Mouse (Mus musculus) liver, embryonic 11.5 days (tissue): Measurements from ENCODE around the gene Retn. TPM values are rescaled to one million over a fixed set of nuclear protein-coding genes. Genes with fewer than 3 reads are reported as not detected.

Experiments used
- ATAC-seq: fragments of 200-750 bp; cut with Nextera tagmentation; replicated peaks from 2 replicates; pipeline ENCODE4 v1.8.0; 2017; ENCODE audit warnings: moderate number of reproducible peaks, mild to moderate bottlenecking, moderate TSS enrichment, moderate library complexity; ENCODE audit not compliant: low FRiP score
- DNase-seq: peaks from one replicate; pipeline ENCODE4 v3.0.0-alpha.2; 2017; ENCODE audit warnings: low spot score
- H3K27ac ChIP-seq: fragments of 300-500 bp; sonication (generic); 2 replicates; pipeline ENCODE4 v1.5.1; 2014; ENCODE audit warnings: mild to moderate bottlenecking, low read depth, low read length, control low read depth
- H3K27me3 ChIP-seq: fragments of 300-500 bp; sonication (generic); replicated peaks from 2 replicates; pipeline ENCODE4 v1.6.1; 2014; ENCODE audit warnings: low read length, mixed read lengths; ENCODE audit not compliant: control insufficient read depth, insufficient read depth
- H3K36me3 ChIP-seq: fragments of 300-500 bp; sonication (generic); 2 replicates; pipeline ENCODE4 v1.6.1; 2014; ENCODE audit warnings: mild to moderate bottlenecking, low read length, moderate library complexity, mixed read lengths; ENCODE audit not compliant: control insufficient read depth, insufficient read depth
- H3K4me1 ChIP-seq: fragments of 300-500 bp; sonication (generic); replicated peaks from 2 replicates; pipeline ENCODE4 v1.6.1; 2014; ENCODE audit warnings: low read length, mixed read lengths; ENCODE audit not compliant: control insufficient read depth, insufficient read depth
- H3K4me2 ChIP-seq: fragments of 300-500 bp; sonication (generic); 2 replicates; pipeline ENCODE4 v1.6.1; 2014; ENCODE audit warnings: mild to moderate bottlenecking, control low read depth, moderate library complexity
- H3K4me3 ChIP-seq: fragments of 300-500 bp; sonication (generic); 2 replicates; pipeline ENCODE4 v1.5.1; 2014; ENCODE audit warnings: low read depth, low read length, control low read depth
- H3K9ac ChIP-seq: fragments of 300-500 bp; sonication (generic); 2 replicates; pipeline ENCODE4 v1.6.1; 2014; ENCODE audit warnings: low read depth, low read length, control low read depth
- H3K9me3 ChIP-seq: fragments of 300-500 bp; sonication (generic); 2 replicates; pipeline ENCODE4 v1.6.1; 2016; ENCODE audit warnings: low read length, inconsistent platforms, mixed read lengths; ENCODE audit not compliant: control insufficient read depth
- WGBS: fragments of 180-500 bp; shearing (Covaris S2); extraction: QIAGEN DNeasy Blood & Tissue Kit; methylation state at CpG from one replicate; pipeline ENCODE4 v1.1.7; 2014; 5-methylcytosine and 5-hydroxymethylcytosine counted together
- polyA plus RNA-seq: library from polyadenylated mRNA; unstranded; fragments of >200 nt; fragmentation: Nextera tagmentation; extraction: Ambion mirVana; gene quantifications from 2 replicates; pipeline ENCODE4 v1.2.1, GENCODE M21; 2014

Retn gene
- polyA plus RNA-seq, 1 experiment from 2014 or later: 0.40 TPM

GRCm38 (mm10) chr8:3683408-3684176 is 28.0 kb downstream of the Retn start:
- DNase-seq (no peak), ATAC-seq (no peak)
- no peaks in the 10 kb centered on the region for H3K9me3 ChIP-seq
- no peak overlapping the region for H3K4me3 ChIP-seq
- no peak overlapping the region for H3K27ac ChIP-seq
- no peaks in the 10 kb centered on the region for H3K27me3 ChIP-seq
- no peaks in the 10 kb centered on the region for H3K4me1 ChIP-seq
- H3K9ac ChIP-seq: no peak overlapping the region
- H3K36me3 ChIP-seq: peaks cover 21% of the 10 kb centered on the region
- no peak overlapping the region for H3K4me2 ChIP-seq
- WGBS: 71% methylated on average over 6 of the region's 6 CpGs

GRCm38 (mm10) chr8:3684530-3684929 is 29.0 kb downstream of the Retn start:
- H3K27me3 ChIP-seq: no peaks in the 10 kb centered on the region; the same call in 1 of the 2 replicates
- H3K9me3 ChIP-seq: no peaks in the 10 kb centered on the region
- ATAC-seq (no peak; the same call in 1 of the 2 replicates), DNase-seq (no peak)
- no peak overlapping the region for H3K9ac ChIP-seq
- no peak overlapping the region for H3K4me2 ChIP-seq
- no peak overlapping the region for H3K27ac ChIP-seq
- no peaks in the 10 kb centered on the region for H3K4me1 ChIP-seq
- peaks cover 11% of the 10 kb centered on the region for H3K36me3 ChIP-seq
- H3K4me3 ChIP-seq: no peak overlapping the region

DNA sequence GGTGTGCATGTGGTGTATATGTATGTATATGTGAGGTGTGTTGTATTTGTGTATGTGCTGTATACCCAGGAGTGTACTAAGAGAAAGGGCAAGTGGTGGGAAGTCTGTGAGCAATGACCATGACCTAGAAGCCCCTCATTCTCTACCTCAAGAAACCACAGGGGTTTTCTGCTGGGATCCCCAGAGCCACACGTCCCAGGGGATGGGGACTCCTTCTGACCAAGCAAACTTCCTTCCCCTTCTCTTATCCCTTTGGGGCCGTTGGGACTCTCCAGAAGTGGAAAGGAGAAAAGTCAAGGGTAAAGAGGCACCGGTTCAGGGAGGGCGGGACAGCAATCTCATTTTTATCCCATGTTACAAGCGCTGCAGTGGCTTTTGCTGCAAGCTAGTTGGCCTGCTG is 29.9 kb downstream of the Retn start:
- no peak overlapping the region for H3K4me2 ChIP-seq
- H3K27me3 ChIP-seq: no peaks in the 10 kb centered on the region; the same call in 1 of the 2 replicates
- no peak overlapping the region for H3K4me3 ChIP-seq
- H3K4me1 ChIP-seq: no peaks in the 10 kb centered on the region
- ATAC-seq (no peak), DNase-seq (no peak)
- peaks cover 8% of the 10 kb centered on the region for H3K36me3 ChIP-seq
- no peaks in the 10 kb centered on the region for H3K9me3 ChIP-seq
- H3K9ac ChIP-seq: no peak overlapping the region
- no peak overlapping the region for H3K27ac ChIP-seq
- WGBS: 61% methylated on average over 5 of the region's 5 CpGs

DNA sequence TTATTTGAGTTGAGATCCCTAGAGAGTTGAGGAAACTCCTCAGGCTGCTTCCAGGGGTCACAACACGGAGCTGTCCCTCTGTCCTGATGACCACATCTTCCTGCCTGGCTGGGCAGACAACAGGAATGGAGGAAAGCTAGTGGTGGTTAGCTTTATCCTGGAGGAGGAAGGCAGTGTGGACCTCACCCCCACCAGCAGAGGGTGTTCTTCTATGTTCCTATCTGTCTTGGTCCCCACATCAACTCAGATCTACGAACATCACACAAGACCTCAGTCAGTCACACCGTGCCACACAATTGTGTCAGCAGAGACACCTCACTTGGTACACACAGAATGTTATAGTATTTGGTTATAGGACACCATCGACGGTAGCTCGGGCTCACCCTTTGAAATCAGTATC is 32.0 kb downstream of the Retn start:
- no peak for ATAC-seq
- 63% methylated on average over 6 of the region's 6 CpGs for WGBS

DNA sequence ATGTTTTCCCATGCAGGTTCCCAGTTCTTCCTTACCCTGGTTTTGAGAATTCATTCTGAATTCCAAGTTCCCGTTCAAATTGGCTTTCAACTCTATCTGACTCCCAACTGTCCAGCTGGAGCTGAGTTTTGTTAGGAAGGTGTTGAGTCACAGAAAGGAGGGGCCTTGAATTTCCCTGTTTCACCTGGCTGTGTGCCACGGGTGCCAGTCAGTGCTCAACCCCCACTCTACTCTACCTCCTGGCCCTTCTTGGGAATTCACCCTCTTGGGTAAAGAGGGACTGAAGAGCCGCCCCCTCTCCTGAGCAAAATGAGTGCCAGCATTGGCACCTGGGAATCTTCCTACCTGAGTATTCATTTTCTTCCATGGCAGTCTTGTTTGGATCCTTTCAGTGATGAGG is 35.2 kb downstream of the Retn start:
- 60% methylated on average over 3 of the region's 3 CpGs for WGBS
- H3K9ac ChIP-seq: no peak overlapping the region
- no peaks in the 10 kb centered on the region for H3K36me3 ChIP-seq
- H3K27ac ChIP-seq: no peak overlapping the region
- H3K27me3 ChIP-seq: no peaks in the 10 kb centered on the region; the same call in 1 of the 2 replicates
- H3K4me2 ChIP-seq: no peak overlapping the region
- no peaks in the 10 kb centered on the region for H3K9me3 ChIP-seq
- H3K4me1 ChIP-seq: no peaks in the 10 kb centered on the region
- DNase-seq (no peak), ATAC-seq (no peak)
- H3K4me3 ChIP-seq: no peak overlapping the region

More for the DNA sequence above, 32.0 kb downstream of the Retn start:
- H3K27me3 ChIP-seq: no peaks in the 10 kb centered on the region; the same call in 1 of the 2 replicates
- DNase-seq: no peak
- no peaks in the 10 kb centered on the region for H3K9me3 ChIP-seq
- H3K27ac ChIP-seq: no peak overlapping the region
- H3K36me3 ChIP-seq: no peaks in the 10 kb centered on the region; the same call in 1 of the 2 replicates
- no peak overlapping the region for H3K4me3 ChIP-seq
- no peaks in the 10 kb centered on the region for H3K4me1 ChIP-seq
- H3K4me2 ChIP-seq: no peak overlapping the region
- no peak overlapping the region for H3K9ac ChIP-seq

GRCm38 (mm10) chr8:3694121-3694520 is 38.6 kb downstream of the Retn start, which contains the start of gene Fcer2a:
Gene Fcer2a (minus strand): TSS chr8:3694175.
- WGBS: 68% methylated on average over 3 of the region's 3 CpGs
- ATAC-seq: no peak
- Histone ChIP-seq H3K4me1 (no peaks in the 10 kb centered on the region), H3K36me3 (no peaks in the 10 kb centered on the region), H3K4me2 (no peak within 1 kb of the TSS), H3K9ac (no peak within 1 kb of the TSS), H3K9me3 (no peaks in the 10 kb centered on the region), H3K27ac (no peak within 1 kb of the TSS), H3K27me3 (no peaks in the 10 kb centered on the region; the same call in 1 of the 2 replicates), H3K4me3 (no peak within 1 kb of the TSS)
- no peak for DNase-seq

DNA sequence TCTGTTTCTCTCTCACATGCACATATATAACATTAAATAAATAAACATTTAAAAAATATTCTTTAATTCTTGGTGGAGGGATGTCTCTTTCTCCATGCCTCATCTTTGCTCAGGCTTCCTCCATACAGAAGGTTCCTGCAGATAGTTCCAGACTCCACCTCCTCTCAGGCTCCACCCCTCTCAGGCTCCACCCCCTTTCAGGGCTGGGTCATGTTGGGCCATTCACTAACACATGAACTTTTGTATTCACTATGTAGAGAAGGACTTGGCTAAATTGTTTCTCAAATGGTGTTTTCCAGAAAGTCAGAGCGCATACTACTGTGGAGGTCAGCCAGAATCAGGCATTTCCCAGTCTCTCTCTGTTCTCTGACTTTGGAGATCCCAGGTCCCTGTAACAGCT is 45.9 kb downstream of the Retn start:
- WGBS: 97% methylated on average over 1 of the region's 1 CpGs
- ATAC-seq (peak; percentile 67), DNase-seq (no peak)
- no peaks in the 10 kb centered on the region for H3K9me3 ChIP-seq
- H3K27ac ChIP-seq: no peak overlapping the region
- no peaks in the 10 kb centered on the region for H3K27me3 ChIP-seq
- H3K36me3 ChIP-seq: no peaks in the 10 kb centered on the region
- H3K4me3 ChIP-seq: no peak overlapping the region
- H3K4me1 ChIP-seq: no peaks in the 10 kb centered on the region
- no peak overlapping the region for H3K4me2 ChIP-seq
- no peak overlapping the region for H3K9ac ChIP-seq

DNA sequence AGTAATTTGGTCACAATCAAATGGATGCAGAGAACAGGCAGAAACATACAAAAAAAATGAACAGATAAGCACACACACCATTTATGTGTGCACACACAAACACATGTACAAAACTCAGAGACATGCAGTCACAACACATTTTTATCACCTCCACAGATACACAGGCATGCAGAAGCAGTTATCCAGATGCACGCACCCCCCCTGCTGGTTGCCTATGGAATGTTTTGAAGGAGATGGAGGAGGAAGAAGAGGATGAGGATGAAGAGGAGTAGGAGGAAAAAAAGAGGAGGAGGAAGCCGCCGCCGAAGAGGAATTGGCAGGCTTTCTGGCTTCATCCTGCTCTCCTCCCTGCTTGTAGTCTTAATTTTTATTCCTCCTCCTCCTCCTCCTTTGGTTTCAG is 50.1 kb downstream of the Retn start:
- no peak overlapping the region for H3K4me2 ChIP-seq
- H3K9ac ChIP-seq: no peak overlapping the region
- peaks cover 5% of the 10 kb centered on the region; the same call in 1 of the 2 replicates for H3K4me1 ChIP-seq
- WGBS: 47% methylated on average over 4 of the region's 4 CpGs
- ATAC-seq (no peak; the same call in 1 of the 2 replicates), DNase-seq (no peak)
- no peaks in the 10 kb centered on the region for H3K9me3 ChIP-seq
- no peaks in the 10 kb centered on the region for H3K27me3 ChIP-seq
- no peak overlapping the region for H3K27ac ChIP-seq
- no peaks in the 10 kb centered on the region for H3K36me3 ChIP-seq
- H3K4me3 ChIP-seq: no peak overlapping the region

DNA sequence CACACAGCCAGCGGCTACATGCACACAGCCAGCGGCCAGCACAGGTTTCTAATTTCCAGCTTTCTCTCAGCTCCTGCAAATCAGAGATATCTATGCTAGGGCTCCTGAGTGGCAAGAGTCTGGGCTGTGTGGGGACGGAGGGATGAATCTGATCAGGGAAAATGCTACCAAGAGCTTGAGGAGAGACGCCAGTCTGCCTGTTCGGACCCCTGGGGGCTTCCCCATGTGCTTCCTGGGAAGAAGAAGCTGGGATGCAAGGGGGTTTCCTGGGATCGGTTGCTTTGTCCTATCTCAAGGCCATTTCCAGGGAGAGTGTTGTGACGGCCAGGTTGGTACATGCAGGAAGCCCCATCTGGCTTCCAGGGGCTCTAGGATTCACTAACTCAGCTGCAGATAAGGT is 52.0 kb downstream of the Retn start:
- H3K4me3 ChIP-seq: no peak overlapping the region
- peaks cover 5% of the 10 kb centered on the region; the same call in 1 of the 2 replicates for H3K4me1 ChIP-seq
- no peaks in the 10 kb centered on the region for H3K9me3 ChIP-seq
- H3K27me3 ChIP-seq: no peaks in the 10 kb centered on the region
- ATAC-seq: no peak
- no peak overlapping the region for H3K9ac ChIP-seq
- DNase-seq: no peak
- no peak overlapping the region for H3K4me2 ChIP-seq
- H3K36me3 ChIP-seq: no peaks in the 10 kb centered on the region
- 60% methylated on average over 7 of the region's 7 CpGs for WGBS
- no peak overlapping the region for H3K27ac ChIP-seq
